Mouse (Mus musculus): Measurements from ENCODE around the gene Gm3409. TPM values are rescaled to one million over a fixed set of nuclear protein-coding genes. Genes with fewer than 3 reads are reported as not detected.

Gm3409 gene
- polyA plus RNA-seq, 1 experiment = not detected

Other genes with a start within 250 kb of the Gm3409 start
- 65.3 and 67.9 TPM in 2 replicates for gene Wasf3, start 152.7 kb upstream of the Gm3409 start, polyA plus RNA-seq (2012; rRNA removed)
- gene Gm6408, start 55.7 kb upstream of the Gm3409 start, polyA plus RNA-seq (2012; rRNA removed) = 0.23 and 0.24 TPM in 2 replicates
- gene Gm6370, start 46.3 kb upstream of the Gm3409 start, polyA plus RNA-seq (2012; rRNA removed) = not detected in 2 replicates
- not detected in 2 replicates for gene 4930449I24Rik, start 35.2 kb upstream of the Gm3409 start, polyA plus RNA-seq (2012; rRNA removed)
- not detected in 2 replicates for gene Gm3402, start 23.5 kb upstream of the Gm3409 start, polyA plus RNA-seq (2012; rRNA removed)
- gene Gm3404, start 11.8 kb upstream of the Gm3409 start, polyA plus RNA-seq (2012; rRNA removed) = not detected in 2 replicates
- gene Gm3415, start 18.5 kb downstream of the Gm3409 start, polyA plus RNA-seq (2012; rRNA removed) = not detected in 2 replicates
- gene Gpr12, start 47.6 kb downstream of the Gm3409 start, polyA plus RNA-seq (2012; rRNA removed) = 26.7 and 27.5 TPM in 2 replicates

All from frontal cortex, adult 2 months (tissue).